Mouse (Mus musculus): Measurements from ENCODE around the gene Gm47996.

DNA sequence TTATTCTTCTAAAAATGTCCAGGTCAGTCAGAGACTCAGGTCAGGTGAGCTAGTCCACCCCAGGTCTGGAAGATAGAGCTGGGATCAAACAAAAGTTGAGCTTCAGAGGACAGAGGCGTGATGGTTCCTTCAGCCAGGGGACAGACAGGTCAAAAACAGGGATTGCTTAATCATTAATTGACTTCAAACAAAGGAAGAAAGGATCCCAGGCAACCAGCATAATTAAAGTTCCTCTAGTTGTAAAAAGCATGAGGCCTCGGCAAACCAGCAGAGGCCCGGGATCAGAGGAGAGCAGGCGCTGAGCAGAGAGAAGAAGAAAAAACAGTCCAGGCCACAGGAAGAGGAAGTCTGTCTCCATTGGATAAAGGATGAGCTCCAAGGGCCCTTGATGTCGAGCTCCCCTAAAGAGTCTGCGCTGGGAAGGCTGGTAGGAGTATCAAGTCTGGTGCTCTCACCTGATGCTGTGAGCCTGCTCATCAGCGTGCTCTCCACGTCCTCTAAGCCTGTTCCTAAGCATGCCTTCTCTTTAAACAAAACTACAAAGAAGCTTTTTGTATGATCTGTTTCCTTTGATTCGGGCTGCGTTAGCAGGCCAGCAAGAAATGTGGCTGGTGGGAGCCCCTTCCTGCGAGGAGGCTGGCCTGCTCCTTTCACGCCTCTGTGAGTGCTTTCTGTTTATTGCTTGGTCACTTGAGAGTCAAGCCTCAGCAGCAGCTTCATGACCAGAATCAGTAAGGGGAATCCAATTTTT is 42.5 kb upstream of the Gm47996 start:
- TF ChIP-seq CHD2 (IDR thresholded peaks at IDR 0.05; ENCODE audit: low read depth, low read length) (no peak), HCFC1 (IDR thresholded peaks at IDR 0.05; ENCODE audit: borderline replicate concordance, insufficient read depth, low read length) (no peak), ZC3H11A (IDR thresholded peaks at IDR 0.05; ENCODE audit: borderline replicate concordance, low read depth, low read length) (no peak), ZNF384 (IDR thresholded peaks at IDR 0.05; ENCODE audit: low read depth, low read length) (no peak)

Data from ES-E14 (cell line).